Mouse (Mus musculus) stomach, postnatal 0 days (tissue): ENCODE data around the gene Gm10295.

Source experiments
- CTCF ChIP-seq: IDR thresholded peaks from 2 replicates; pipeline ENCODE4 v1.5.1; 2016; ENCODE audit warnings: antibody characterized with exemption, low read depth, mild to moderate bottlenecking, moderate library complexity
- EP300 ChIP-seq: optimal IDR thresholded peaks from 2 replicates; pipeline ENCODE3; 2016; ENCODE audit warnings: antibody characterized with exemption

- TF ChIP-seq CTCF (no peak), EP300 (no peak)
These were observed 48.6 kb downstream of the Gm10295 start for GRCm38 (mm10) chr7:71302714-71303113.
